Mouse (Mus musculus): ENCODE data around the gene Prkag1. TPM values are rescaled to one million over a fixed set of nuclear protein-coding genes. Genes with fewer than 3 reads are reported as not detected.

Gene Prkag1
- polyA plus RNA-seq, 1 experiment from 2014 or later: 114 TPM

GRCm38 (mm10) chr15:98809390-98809789 lies 21.9 kb downstream of the Prkag1 start, which contains the start of gene Ddn:
Ddn (minus strand) TSS chr15:98809490.
- Histone ChIP-seq H3K36me3 (peaks cover 39% of the 10 kb centered on the region), H3K4me1 (peaks cover 37% of the 10 kb centered on the region), H3K9ac (no peak within 1 kb of the TSS), H3K27me3 (replicated peaks) (peaks cover 57% of the 10 kb centered on the region), H3K4me2 (no peak within 1 kb of the TSS), H3K27ac (no peak within 1 kb of the TSS), H3K4me3 (no peak within 1 kb of the TSS), H3K9me3 (replicated peaks) (no peaks in the 10 kb centered on the region)
- ATAC-seq: no peak
- 60% methylated on average over 3 of the region's 3 CpGs for WGBS (ENCODE audit: insufficient replicate concordance)

GRCm38 (mm10) chr15:98808651-98809134 lies 22.6 kb downstream of the Prkag1 start:
- peaks cover 41% of the 10 kb centered on the region for H3K4me1 ChIP-seq

GRCm38 (mm10) chr15:98807895-98808650 lies 23.2 kb downstream of the Prkag1 start:
- Histone ChIP-seq H3K4me3 (peak overlapping the region; percentile 45), H3K36me3 (peaks cover 26% of the 10 kb centered on the region), H3K4me1 (peaks cover 47% of the 10 kb centered on the region), H3K9me3 (replicated peaks) (no peaks in the 10 kb centered on the region), H3K4me2 (peak overlapping the region; percentile 69), H3K27ac (no peak overlapping the region), H3K9ac (0 out of 2 replicates have a peak overlapping the region, but pooled peaks have one; percentile 19), H3K27me3 (replicated peaks) (peaks cover 70% of the 10 kb centered on the region)
- WGBS (ENCODE audit: insufficient replicate concordance): 3% methylated on average over 34 of the region's 34 CpGs
- no peak for ATAC-seq

More at GRCm38 (mm10) chr15:98808651-98809134, 22.6 kb downstream of the Prkag1 start:
- H3K9ac ChIP-seq: no peak overlapping the region
- WGBS (ENCODE audit: insufficient replicate concordance): 14% methylated on average over 6 of the region's 6 CpGs
- no peak overlapping the region for H3K4me3 ChIP-seq
- peaks cover 32% of the 10 kb centered on the region for H3K36me3 ChIP-seq
- ATAC-seq: no peak
- H3K27ac ChIP-seq: no peak overlapping the region
- H3K27me3 ChIP-seq (replicated peaks): peaks cover 64% of the 10 kb centered on the region
- H3K9me3 ChIP-seq (replicated peaks): no peaks in the 10 kb centered on the region
- H3K4me2 ChIP-seq: no peak overlapping the region

- H3K27me3 ChIP-seq (replicated peaks): peaks cover 80% of the 10 kb centered on the region
- H3K4me2 ChIP-seq: peak overlapping the region; percentile 69
- H3K4me3 ChIP-seq: peak overlapping the region; percentile 45
- no peaks in the 10 kb centered on the region for H3K9me3 ChIP-seq (replicated peaks)
- no peak overlapping the region for H3K27ac ChIP-seq
- WGBS (ENCODE audit: insufficient replicate concordance): 2% methylated on average over 58 of the region's 58 CpGs
- peak; percentile 60 for ATAC-seq
- H3K9ac ChIP-seq: peak overlapping the region; percentile 44
- H3K4me1 ChIP-seq: peaks cover 50% of the 10 kb centered on the region
- H3K36me3 ChIP-seq: peaks cover 16% of the 10 kb centered on the region
These were observed 24.2 kb downstream of the Prkag1 start for GRCm38 (mm10) chr15:98806809-98807770.

GRCm38 (mm10) chr15:98806071-98806808 lies 25.1 kb downstream of the Prkag1 start:
- ATAC-seq: peak; percentile 13; the same call in 1 of the 2 replicates
- peaks cover 89% of the 10 kb centered on the region for H3K27me3 ChIP-seq (replicated peaks)

GRCm38 (mm10) chr15:98805324-98806040 lies 25.8 kb downstream of the Prkag1 start:
- H3K4me3 ChIP-seq: peak overlapping the region; percentile 46
- H3K9ac ChIP-seq: peak overlapping the region; percentile 48; the same call in 1 of the 2 replicates
- peaks cover 50% of the 10 kb centered on the region for H3K4me1 ChIP-seq
- peak overlapping the region; percentile 69 for H3K4me2 ChIP-seq
- peaks cover 96% of the 10 kb centered on the region for H3K27me3 ChIP-seq (replicated peaks)
- H3K9me3 ChIP-seq (replicated peaks): no peaks in the 10 kb centered on the region
- ATAC-seq: no peak
- WGBS (ENCODE audit: insufficient replicate concordance): under 1% methylated on average over 64 of the region's 64 CpGs
- H3K27ac ChIP-seq: no peak overlapping the region
- H3K36me3 ChIP-seq: no peaks in the 10 kb centered on the region; the same call in 1 of the 2 replicates

More at GRCm38 (mm10) chr15:98806071-98806808, 25.1 kb downstream of the Prkag1 start:
- Histone ChIP-seq H3K4me2 (peak overlapping the region; percentile 69), H3K4me1 (peaks cover 50% of the 10 kb centered on the region), H3K9ac (peak overlapping the region; percentile 44), H3K4me3 (peak overlapping the region; percentile 46), H3K36me3 (peaks cover 7% of the 10 kb centered on the region), H3K9me3 (replicated peaks) (no peaks in the 10 kb centered on the region), H3K27ac (no peak overlapping the region)
- 10% methylated on average over 30 of the region's 30 CpGs for WGBS (ENCODE audit: insufficient replicate concordance)

GRCm38 (mm10) chr15:98804054-98804453 lies 27.3 kb downstream of the Prkag1 start:
- peaks cover 100% of the 10 kb centered on the region for H3K27me3 ChIP-seq (replicated peaks)
- peak; percentile 44; the same call in 1 of the 2 replicates for ATAC-seq
- WGBS (ENCODE audit: insufficient replicate concordance): under 1% methylated on average over 32 of the region's 32 CpGs
- peaks cover 50% of the 10 kb centered on the region for H3K4me1 ChIP-seq
- no peaks in the 10 kb centered on the region for H3K9me3 ChIP-seq (replicated peaks)
- peak overlapping the region; percentile 18; the same call in 1 of the 2 replicates for H3K4me3 ChIP-seq
- H3K9ac ChIP-seq: no peak overlapping the region
- no peak overlapping the region for H3K27ac ChIP-seq
- peak overlapping the region; percentile 48 for H3K4me2 ChIP-seq
- no peaks in the 10 kb centered on the region for H3K36me3 ChIP-seq

DNA sequence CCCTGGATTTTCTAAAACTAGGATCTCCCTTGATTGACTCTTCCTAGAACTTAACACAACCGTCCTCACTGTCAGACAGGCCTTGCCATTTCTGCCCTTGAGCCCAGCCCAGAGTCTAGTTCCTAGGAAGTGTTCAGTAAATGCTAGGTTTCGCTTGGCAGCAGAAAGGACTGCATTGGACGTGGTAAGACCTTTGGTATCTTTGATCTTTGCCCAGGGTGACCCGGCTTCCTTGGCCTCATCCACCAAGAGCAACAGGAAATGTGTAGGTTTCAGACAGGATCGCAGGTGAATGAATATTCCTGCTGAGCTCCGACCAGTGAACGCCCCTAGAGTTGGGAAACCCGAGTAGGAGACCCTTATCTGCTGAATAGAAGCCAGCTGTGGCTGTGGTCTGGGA lies 28.4 kb downstream of the Prkag1 start:
- WGBS (ENCODE audit: insufficient replicate concordance): 3% methylated on average over 8 of the region's 8 CpGs

DNA sequence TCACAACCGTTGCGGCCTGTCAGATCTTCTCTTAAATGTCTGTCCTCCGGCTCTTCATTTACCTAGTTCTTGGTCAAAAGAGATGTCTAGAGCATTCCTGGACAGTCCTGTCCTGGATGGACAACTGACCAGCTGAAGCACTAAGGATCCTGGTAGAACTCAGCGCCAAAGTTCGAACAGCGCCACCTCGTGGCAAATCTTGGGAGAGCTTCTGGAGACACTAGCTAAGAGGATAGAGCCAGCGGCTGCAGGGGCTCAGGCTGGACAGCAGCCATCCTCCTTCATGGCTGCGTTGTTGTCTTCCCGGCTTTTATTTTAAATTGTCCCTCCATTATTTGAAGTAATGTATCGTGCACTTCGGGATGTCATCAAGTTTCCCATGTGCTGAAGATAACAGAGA lies 31.9 kb downstream of the Prkag1 start:
- WGBS (ENCODE audit: insufficient replicate concordance): 10% methylated on average over 12 of the region's 12 CpGs
- Histone ChIP-seq H3K4me2 (no peak overlapping the region), H3K36me3 (no peaks in the 10 kb centered on the region), H3K4me3 (no peak overlapping the region), H3K27ac (no peak overlapping the region), H3K9ac (no peak overlapping the region), H3K27me3 (replicated peaks) (peaks cover 100% of the 10 kb centered on the region), H3K4me1 (peaks cover 16% of the 10 kb centered on the region), H3K9me3 (replicated peaks) (no peaks in the 10 kb centered on the region)
- ATAC-seq: 0 out of 2 replicates have a peak, but pooled peaks have one; percentile 40

More for the DNA sequence above, 28.4 kb downstream of the Prkag1 start:
- no peak for ATAC-seq
- Histone ChIP-seq H3K27me3 (replicated peaks) (peaks cover 100% of the 10 kb centered on the region), H3K9me3 (replicated peaks) (no peaks in the 10 kb centered on the region), H3K9ac (no peak overlapping the region), H3K4me3 (no peak overlapping the region), H3K4me2 (peak overlapping the region; percentile 48; the same call in 1 of the 2 replicates), H3K36me3 (no peaks in the 10 kb centered on the region), H3K27ac (no peak overlapping the region), H3K4me1 (peaks cover 46% of the 10 kb centered on the region)

- Histone ChIP-seq H3K4me3 (no peak overlapping the region), H3K9me3 (replicated peaks) (no peaks in the 10 kb centered on the region), H3K36me3 (no peaks in the 10 kb centered on the region), H3K4me2 (no peak overlapping the region), H3K27me3 (replicated peaks) (peaks cover 100% of the 10 kb centered on the region), H3K9ac (no peak overlapping the region), H3K27ac (no peak overlapping the region), H3K4me1 (peaks cover 15% of the 10 kb centered on the region)
- WGBS (ENCODE audit: insufficient replicate concordance): 35% methylated on average over 3 of the region's 3 CpGs
- ATAC-seq: no peak
These were observed 32.4 kb downstream of the Prkag1 start for GRCm38 (mm10) chr15:98798903-98799302.

All from liver, embryonic 12.5 days (tissue).